Mouse (Mus musculus): ENCODE results near the gene Gas6.

The Gas6 gene

DNA sequence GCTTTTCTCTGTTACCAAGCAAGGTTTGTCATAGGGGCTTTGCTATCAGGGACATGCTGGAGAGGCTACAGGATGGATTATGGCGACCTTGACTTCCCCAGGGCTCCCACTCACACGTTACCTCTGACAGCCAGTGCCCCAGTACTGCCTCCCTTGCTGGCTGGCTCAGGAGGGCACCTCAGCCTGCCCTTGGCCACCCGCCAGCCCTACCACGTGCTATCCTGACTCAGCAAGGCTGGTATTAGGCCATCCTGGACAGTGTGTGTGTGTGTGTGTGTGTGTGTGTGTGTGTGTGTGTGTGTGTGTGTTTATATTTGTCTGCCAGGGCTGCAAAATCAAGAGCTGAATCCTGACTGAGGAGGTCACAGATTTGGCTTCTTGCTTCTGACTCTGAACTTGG lies 12.6 kb upstream of the Gas6 start:
- DNase-seq (ENCODE audit: low spot score in 2 of 2): no peak

DNA sequence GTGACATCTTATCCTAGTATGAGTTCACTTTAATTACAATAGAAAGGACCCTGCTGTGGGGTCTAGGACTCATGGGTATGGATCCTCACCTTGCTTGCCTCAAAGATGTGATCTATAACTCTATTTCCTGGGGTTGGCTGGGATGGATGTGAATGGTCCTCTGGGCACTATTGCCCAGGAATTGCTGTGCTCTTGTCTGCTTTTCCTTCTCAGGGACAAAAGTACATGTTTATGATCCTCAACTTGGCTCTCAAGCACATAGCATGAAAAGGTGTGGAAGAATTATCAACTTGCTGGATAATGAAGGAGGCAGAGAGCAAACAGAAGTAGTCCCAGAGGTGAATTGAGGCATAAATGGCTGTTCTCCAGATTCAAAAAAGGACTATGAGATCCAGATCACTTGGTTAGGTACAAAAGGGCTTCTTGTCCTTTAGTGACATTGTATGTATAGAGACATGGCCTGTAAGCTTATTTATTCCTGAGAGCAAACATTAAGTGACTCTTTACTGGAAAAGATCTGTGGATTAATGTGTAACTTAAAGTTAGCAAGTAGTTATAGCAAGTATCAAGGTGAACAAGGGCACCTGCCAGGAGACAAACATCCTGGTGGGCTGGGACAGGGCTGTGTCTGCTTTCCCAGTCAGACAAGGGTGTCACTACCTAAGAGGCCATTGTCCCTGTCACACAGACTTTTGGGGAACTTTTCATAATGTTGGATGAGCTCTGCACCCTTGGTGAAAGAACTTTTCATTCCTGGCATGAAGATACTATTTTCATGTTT lies 10.8 kb upstream of the Gas6 start:
- DNase-seq (ENCODE audit: low spot score in 2 of 2): no peak

DNA sequence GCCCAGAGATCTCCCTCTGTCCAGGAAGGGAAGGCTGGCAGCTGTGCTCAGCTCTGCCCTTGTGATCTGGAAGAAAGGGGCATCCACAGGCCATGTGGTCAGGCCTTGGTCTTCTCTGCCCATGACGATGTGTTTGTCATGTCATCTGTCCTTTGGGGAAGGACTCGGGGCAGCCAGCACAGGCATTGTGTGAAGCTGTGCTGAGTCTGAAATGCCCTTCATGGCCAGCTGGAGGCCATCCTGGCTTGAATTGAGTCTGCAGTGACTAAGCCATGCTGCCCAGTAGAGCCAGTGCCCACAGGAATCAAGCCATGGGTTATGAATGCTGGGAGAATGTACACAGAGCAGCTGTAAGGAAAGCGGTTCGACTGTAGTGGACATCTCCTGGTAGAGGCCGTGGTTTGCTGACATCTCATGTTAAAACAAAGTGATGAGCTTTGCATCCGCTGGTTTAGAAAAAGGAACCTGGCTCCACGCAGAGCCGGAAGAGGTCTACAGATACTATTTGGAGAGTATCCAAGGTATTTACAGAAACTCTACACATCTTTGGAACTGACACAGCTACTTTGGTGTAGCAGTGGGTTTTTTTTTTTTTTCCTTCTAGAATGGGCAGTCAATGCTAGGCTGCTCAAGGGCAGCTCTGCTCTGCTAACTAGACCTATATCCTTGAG lies 9.8 kb upstream of the Gas6 start:
- DNase-seq (ENCODE audit: low spot score in 2 of 2): no peak

DNA sequence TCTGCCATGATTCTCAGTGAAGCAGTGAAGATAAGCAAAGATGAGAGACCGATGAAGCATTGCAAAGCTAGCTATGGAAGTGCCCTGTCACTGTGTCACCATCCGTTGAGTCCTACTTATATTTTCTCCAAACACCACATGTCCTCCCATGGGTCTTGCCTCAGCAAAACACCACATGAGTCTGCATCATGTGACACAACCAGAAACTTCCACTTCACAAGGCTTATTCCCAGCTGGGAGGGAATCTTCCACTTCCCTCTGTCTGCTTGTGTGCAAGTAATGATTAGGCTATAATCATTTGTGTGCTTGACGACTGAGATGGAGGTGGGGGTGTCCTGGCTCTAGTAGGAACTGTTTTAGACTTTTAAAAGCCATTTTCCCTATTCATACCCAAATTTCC lies 6.9 kb upstream of the Gas6 start:
- DNase-seq (ENCODE audit: low spot score in 2 of 2): no peak

DNA sequence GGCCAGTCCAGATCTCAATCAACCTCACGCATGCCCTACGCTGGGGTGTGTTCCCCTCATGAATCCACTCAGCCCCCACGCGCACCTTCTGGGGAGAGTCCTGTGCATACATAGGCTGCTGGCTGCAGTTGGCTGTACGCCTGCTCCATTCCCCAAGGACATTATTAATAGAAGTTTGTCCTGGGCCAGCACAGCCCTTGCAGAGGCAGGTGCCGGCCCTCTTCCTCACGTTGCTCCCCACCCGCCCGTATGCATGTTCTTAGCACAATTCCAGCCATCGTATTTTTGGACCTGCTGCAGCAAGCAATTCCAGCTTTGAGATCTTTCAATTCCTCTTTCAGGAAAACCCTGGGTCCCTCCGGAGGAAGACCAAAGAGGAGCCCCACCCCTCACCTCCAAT lies 1.3 kb downstream of the Gas6 start:
- no peak for DNase-seq (ENCODE audit: low spot score in 2 of 2)

DNA sequence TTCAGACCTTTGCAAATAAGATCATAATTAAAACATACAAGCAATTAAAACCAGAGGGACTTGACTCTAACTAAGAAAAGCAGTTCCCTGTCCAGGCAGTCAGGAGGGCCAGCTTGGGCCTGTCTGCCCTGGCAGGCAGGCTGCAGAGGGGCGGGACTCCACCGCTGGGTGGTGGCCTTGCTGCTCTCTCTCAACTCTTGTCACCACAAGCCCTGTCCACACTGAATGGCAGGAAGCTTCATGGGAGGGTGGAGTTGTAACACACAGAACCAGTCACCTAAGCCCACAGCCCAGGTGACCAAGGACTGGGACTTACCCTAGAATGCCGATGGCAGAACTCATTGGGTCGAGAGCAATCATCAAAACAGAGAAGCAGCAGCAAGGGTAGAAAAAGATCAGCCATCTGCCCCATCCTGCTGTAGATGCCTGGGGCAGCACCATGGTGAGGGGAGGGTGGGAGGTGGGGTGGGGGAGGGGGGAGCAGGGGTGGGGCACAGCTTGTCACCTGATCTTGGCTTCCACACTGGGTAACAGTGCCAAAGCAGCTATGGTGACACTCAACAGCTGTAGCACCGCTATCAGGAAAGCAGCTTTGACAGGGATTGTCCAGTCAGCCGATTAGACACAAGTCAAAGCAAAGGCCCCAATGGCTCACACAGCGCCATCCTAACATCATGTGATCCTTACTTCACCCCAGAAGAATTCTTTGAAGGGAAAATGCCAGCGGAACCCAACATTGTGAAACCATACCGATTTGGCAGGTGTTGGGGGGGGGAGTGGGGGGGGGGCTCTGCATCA lies 1.9 kb downstream of the Gas6 start:
- peak in 1 of 2 experiments; percentile 6 for DNase-seq (ENCODE audit: low spot score in 2 of 2)

DNA sequence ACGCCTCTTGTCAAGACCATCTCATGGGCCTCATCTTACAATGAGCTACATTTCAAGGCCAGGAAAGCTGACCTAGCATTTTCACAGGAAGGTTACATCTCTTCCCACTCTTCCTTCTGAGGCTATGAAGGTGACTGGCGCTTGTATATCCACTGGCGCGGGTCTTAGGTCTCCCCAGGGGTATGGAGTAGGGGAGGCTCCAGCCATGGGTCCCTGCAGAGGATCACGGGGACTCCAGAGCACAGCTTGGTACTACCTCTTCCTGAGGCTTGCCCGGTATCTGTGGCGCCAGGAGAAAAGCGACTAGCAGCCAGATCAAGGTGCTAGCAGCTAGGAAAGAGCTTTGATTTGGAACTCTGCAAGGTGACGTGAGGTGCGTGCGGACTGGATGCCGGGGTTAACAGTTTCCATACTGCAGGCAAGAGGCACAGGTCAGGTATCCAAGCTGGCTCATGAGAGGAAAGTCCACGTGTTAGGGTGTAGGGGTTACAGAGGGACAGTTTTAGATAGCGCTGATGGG lies 2.7 kb downstream of the Gas6 start:
- DNase-seq (ENCODE audit: low spot score in 2 of 2): no peak

DNA sequence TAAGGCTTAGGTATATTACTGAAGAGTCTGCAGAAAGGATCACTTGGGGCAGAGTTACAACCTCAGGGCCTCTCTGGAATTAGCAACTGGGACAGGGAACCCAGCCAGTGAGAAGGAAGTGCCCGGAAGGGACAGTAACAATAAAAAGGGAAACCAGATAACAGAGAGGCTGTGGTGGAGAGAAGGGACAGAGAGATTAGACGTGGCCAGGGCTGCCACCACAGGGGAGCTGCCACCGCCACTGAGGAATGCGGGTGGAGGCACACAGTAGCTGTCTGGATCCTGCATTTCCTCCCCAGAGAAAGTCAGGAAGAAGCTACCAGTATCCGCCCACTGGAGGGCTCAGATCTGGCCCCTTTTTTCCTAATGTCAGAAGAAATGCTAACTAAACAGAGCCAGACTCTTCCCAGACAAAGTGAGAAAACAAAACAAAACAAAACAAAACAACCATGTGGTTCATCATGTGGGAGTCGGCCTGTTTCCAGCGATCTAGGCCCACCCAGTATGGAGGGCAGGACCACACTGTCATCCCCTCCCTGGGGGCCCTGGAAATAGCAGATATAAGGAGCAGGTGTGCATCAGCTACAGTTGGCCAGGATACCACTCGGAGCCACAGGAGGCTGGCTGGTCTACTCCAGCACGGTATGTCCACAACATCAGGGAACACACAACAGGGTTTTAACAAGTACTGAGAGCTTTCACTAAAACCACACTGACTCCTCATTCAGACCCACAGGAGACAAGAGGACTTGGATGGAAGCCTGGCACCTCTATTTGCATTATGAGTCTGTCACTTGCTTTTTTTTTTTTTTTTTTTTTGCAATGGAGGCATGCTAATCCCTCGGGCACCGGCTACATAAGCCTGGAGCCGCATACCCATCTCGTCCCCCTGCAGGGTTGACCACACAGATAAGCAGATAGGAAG lies 4.0 kb downstream of the Gas6 start:
- no peak for DNase-seq (ENCODE audit: low spot score in 2 of 2)

DNA sequence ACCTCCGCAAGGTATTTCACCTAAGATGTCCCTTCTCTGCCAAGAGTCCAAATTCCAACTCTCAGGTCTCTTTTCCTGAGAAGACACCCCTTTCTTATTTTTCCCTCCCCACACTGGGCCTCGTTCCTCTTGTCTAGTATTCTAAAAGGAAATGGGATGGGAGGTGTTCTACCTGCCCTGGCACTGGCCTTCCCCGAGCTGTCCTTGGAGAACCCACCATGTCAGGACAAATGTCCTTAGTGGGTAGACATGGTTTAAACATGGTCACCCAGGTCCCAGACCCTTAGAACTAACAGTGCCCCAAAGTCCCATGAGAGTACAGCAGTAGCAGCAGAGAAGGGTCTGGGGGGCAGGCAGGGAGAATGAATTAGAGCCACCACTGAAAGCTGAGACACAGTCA lies 4.9 kb downstream of the Gas6 start:
- DNase-seq (ENCODE audit: low spot score in 2 of 2): no peak

DNA sequence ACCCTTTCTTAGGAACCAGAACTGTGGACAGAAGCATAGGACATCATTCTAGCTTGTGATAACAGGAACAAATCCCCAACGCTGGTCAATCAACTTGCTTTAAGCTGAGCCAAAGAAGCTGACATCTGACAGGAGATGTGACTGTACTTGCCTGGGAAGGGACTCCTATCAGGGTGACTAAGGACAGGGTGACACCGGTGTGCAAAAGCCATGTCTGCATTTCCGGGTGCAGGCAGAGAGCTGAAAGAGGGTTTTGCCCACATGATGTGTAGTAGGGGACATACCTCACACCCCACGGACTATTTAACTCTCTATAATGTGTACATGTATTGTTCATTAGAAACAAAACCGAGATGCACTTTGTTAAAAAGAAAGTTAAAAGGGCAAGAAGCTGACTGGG lies 11.1 kb downstream of the Gas6 start:
- DNase-seq (ENCODE audit: low spot score in 2 of 2): no peak

DNA sequence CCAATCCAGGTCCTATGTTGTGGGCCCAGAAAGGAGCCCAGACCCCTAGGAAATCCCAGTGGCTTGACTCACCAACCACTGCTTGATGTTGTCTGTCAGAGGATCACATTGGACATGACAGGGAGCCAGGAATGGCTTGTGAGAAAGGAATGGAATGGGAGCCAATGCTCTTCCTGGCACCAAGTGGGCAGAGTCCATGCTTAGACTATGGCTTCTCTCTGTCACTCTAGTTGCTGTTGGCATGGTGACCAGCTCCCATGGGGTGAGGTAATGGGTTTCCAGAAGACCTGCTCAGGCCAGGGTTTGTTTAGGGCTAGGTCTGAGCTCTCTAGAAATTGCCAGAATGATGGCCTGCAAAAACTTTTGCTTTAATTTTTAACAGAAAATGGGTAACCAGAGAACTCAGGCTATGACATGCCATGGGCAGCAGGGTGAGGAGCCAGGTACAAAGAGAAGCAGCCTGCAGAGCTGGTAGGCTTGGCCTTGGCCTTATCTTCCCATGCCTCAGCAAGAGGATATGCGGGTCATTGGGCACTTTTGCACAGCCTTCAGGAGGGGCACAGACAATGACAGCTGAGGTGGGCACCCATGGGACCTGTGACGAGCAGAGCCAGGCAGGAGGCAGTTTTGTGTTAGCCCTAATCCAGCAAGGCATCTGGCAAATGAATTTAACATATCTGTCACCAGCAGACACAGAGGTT lies 12.0 kb downstream of the Gas6 start:
- DNase-seq (ENCODE audit: low spot score in 2 of 2): no peak

DNA sequence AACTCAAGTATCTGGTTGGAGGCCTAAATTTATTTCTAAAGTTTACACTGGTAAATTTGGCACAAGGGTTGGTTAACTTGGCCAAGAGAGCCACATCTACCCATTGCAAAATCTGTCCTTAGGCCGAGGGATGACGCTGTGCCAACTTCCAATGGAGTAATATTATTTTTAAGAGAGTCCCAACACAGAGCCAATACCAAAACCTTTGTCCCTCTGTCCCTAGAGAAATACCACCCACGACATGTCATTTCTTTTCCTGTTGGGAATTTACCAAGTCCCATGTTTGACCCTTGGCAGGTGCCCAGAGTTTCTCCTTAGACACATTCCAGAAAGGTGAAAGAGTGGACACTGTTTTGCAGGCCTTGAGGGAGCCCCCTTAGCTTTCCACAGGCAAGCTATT lies 12.7 kb downstream of the Gas6 start:
- no peak for DNase-seq (ENCODE audit: low spot score in 2 of 2)

DNA sequence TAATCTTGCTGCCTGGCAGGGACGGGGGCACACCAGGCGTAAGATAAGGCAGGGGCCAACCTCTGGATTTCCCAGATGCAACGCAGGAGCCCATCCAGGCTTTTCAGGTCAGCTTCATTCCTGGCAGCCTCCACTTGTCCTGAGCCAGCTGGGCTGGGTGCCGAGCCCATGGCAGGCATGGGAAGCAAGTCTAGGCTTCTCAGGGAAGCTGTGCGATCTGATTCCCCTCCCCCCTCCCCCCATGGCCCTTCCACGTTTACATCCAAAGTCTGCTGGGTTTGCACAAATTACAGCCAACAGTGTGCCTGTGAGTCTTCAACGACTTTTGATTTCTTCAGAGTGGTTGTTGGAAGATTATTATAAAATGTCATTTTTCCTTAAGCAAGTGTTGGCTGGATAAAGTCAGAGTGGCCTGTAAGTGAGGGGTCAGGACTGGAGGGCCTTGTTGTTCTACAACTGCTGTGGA lies 13.2 kb downstream of the Gas6 start:
- no peak for DNase-seq (ENCODE audit: low spot score in 2 of 2)

DNA sequence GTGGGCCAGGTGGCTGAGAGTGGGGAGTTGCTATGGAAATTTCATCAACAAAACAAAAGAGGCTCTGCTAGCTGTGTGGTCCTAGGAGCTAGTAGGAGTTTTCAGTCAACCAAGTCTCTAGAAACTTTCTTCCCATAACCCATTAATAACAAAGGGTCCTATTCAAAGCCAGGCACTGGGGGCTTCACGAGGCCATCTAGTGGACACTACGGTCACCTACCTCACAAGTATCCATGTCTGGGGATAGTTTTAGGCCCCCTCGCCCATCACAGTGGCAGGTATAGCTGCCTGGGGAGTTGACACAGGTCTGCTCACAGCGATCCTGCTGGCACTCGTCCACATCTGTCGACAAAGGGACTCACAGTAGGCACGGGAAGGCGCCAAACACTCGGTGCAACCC lies 18.4 kb downstream of the Gas6 start:
- DNase-seq (ENCODE audit: low spot score in 2 of 2): no peak

DNA sequence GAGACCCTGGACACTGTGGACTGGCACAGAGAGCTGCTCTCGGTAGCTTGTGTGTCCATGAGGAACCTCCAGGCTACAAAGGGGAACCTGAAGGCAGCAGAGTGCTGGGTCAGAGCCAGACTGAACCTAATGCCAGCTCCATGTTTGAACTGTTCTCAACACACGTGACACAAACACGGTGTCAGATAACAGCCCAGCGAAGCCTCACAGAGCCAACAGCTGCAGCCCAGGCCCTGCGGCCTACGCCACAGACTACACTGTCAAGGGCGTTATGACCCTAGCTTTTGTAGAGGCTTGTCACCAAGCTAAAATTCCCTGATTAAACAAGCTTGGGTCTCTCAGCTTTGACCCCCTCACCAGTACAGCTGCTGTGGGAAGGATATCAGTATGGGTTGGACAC lies 22.0 kb downstream of the Gas6 start:
- no peak for DNase-seq (ENCODE audit: low spot score in 2 of 2)

DNA sequence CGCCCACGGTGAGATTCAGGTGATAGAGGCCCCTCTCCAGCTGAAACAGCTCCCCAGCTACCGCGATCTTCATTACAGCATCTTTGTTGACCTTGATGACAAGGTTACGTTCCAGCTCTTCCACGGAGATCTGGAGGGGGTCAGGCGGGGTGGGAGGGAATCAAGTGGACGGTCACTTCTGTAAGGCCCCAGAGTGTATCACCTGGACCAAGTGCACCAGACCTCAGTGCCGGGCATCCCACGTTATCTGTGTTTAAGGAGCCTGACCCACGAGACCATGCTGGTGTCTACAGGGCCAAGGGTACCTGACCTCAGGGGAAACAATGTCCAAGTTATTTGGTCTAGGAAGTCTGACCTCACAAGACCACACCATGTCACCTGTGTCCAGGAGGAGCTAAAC lies 22.8 kb downstream of the Gas6 start:
- no peak for DNase-seq (ENCODE audit: low spot score in 2 of 2)

DNA sequence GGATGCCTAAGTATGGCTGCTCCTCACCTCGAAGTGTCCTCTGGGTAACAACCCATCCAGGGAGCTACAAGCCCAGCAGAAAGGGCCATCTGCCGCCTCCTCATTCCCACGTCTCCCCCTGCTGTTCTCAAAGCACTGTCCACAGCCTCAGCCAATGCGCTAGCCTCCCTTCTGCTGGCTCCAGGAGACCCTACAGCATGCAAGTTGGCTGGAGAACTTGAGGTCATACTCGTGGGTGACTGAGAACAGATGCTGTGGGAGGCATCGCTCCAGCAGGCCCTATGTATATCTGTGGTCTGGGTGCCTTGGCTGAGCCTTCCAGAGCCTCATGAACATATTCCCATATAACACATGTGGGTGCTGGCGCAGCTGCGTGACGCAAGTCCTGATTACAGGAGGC lies 25.6 kb downstream of the Gas6 start:
- no peak for DNase-seq (ENCODE audit: low spot score in 2 of 2)

DNA sequence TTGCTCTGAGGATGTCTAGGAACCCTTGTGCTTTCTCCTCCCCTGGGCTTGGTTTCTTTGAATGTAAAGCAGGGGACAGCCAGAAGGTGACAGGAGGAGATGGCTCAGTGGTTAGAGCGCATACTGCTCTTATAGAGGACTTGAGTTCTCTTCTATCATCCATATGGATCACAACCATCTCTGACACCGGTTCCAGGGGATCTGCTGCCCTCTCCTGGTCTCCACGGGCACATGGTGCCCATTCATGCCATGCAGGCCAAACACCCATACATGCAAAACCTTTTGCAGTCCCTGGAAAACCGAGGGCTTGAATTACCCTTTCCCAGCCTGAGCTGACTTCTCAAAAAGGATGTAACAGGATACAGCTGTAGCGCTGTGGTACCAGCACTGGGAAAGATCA lies 27.3 kb downstream of the Gas6 start:
- no peak for DNase-seq (ENCODE audit: low spot score in 2 of 2)

DNA sequence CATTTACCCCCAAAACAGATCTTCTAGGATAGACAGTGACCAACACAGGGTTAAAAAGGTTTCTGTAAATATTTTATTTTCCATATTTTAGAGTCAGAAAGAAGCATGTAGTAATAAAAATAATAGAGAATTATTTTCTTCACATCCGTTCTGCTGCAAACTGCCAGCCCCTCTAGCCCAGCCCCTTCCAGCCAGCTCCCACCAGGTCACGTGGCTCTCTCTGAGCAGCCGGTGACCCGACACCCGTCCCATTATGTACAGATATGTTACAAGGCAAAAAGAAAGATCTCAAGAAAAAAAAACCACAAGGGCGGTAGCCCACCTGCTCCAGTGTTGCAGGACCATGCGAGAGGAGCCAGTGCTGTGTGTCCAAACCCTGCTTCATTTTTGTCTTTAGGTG lies 29.0 kb downstream of the Gas6 start:
- DNase-seq (ENCODE audit: low spot score in 2 of 2): no peak

DNA sequence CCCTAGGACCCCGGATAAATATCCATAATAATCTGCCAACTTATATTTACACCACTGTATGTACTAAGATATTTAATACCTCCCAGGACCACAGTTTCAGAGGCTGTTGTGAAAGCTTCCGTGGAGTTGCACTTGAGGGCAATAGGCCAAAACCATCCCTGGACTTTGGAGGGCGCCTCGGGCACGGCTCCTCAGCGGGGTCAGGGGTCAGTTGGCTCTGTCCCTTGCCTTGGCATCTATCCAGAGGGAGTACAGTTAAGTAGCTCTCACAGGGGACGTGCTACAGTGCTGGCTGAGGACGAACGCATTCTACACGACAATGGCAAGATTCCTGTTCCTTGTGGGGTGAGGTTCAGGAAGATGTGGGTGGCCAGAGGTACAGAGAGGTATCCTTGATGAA lies 31.9 kb downstream of the Gas6 start:
- DNase-seq (ENCODE audit: low spot score in 2 of 2): no peak

DNA sequence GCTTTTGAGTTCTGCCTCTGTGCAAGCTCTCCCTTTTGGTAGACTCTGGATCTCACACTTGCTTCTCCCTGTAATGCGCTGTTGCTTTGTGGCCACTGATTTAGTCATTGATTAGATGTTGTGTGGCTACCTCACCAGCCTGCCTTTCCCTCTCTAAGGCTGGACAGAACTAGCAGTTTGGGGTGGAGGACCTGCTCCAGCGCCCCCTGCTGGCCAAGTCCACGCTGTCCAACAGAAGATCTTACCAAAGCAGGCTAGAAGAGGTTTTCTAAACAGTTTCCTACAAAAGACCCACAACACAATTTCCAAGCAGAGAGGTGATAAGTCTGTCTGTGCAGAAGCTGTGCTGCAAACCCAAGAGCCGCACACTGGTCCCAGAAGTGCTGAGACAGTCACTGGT lies 32.4 kb downstream of the Gas6 start:
- DNase-seq (ENCODE audit: low spot score in 2 of 2): peak; percentile 32 to 55
